Mouse (Mus musculus) ES-Bruce4 (cell line): ENCODE measurements around the gene Malsu1. TPM values are rescaled to one million over a fixed set of nuclear protein-coding genes. Genes with fewer than 3 reads are reported as not detected.

Experiments used
- H3K27ac ChIP-seq: 2 replicates; pipeline ENCODE4 v1.5.1; 2012; ENCODE audit warnings: low read length, inconsistent platforms; ENCODE audit not compliant: insufficient read depth
- H3K27me3 ChIP-seq: 2 replicates; pipeline ENCODE4 v1.6.1; 2012; ENCODE audit warnings: mild to moderate bottlenecking, low read length, inconsistent platforms; ENCODE audit not compliant: control insufficient read depth, poor library complexity, insufficient read depth, severe bottlenecking
- H3K36me3 ChIP-seq: 2 replicates; pipeline ENCODE4 v1.6.1; 2012; ENCODE audit warnings: inconsistent platforms, mild to moderate bottlenecking, low read length, moderate library complexity; ENCODE audit not compliant: control insufficient read depth, poor library complexity, insufficient read depth, severe bottlenecking
- H3K4me1 ChIP-seq: one replicate; pipeline ENCODE4 v1.8.1; 2011; ENCODE audit warnings: low read length; ENCODE audit not compliant: control insufficient read depth, insufficient read depth
- H3K4me3 ChIP-seq: 2 replicates; pipeline ENCODE4 v1.5.1; 2011; ENCODE audit warnings: low read depth, mild to moderate bottlenecking, low read length
- H3K9ac ChIP-seq: 2 replicates; pipeline ENCODE4 v1.6.1; 2012; ENCODE audit warnings: low read depth, mild to moderate bottlenecking, inconsistent platforms; ENCODE audit not compliant: poor library complexity, severe bottlenecking
- H3K9me3 ChIP-seq: replicated peaks from 2 replicates; pipeline ENCODE4 v1.6.1; 2012; ENCODE audit warnings: mild to moderate bottlenecking, low read length, inconsistent platforms; ENCODE audit not compliant: control insufficient read depth, poor library complexity, insufficient read depth, severe bottlenecking
- CTCF ChIP-seq: IDR thresholded peaks from one replicate; pipeline ENCODE4 v1.8.1; 2011; ENCODE audit warnings: low read depth, low read length
- EP300 ChIP-seq: IDR thresholded peaks from 2 replicates; pipeline ENCODE4 v1.6.1; 2011; ENCODE audit warnings: low read depth, low read length; ENCODE audit not compliant: insufficient read depth
- POLR2A ChIP-seq: IDR thresholded peaks from one replicate; pipeline ENCODE4 v1.8.1; 2011; ENCODE audit warnings: low read length; ENCODE audit not compliant: insufficient read depth
- polyA plus RNA-seq: library from polyadenylated mRNA; stranded (reverse); fragments of >200 nt; gene quantifications from 2 replicates; pipeline ENCODE4 v1.2.4, GENCODE M21; 2011; ENCODE audit warnings: low read depth; ENCODE audit not compliant: missing spikeins, insufficient read depth, insufficient read length

Gene Malsu1
- polyA plus RNA-seq, 1 experiment = 37.2 TPM

DNA sequence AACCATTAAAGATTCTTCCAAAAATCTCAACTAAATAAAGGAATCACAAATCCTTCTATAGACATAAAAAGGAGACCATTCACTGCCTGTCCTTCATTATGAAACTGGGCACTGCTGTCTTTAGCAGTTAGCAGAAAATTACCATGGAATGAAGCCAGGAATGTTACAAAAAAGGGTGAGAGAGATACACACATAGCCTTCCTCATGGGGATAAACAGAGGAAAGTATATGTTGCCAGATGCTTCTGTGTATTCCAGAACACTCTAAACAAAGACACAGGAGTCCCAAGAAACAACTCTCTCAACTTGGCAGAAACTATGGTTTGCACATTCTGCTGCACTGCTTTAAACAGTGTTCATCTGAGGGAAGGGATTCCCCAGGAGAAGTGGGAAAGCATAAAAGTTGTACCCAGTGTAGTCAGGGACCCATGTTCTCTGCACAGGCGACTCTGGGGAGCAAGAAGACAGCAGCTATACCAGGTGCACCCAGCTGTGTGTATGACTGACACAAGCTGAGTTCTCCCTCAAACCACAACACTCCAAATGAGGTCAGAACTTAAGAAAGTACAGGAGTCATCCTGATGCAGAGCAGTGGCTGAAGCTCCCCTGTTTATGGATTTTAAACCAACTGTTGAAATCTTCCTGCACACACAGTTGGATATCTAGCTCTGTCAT, 46.0 kb downstream of the Malsu1 start:
- Histone ChIP-seq H3K4me1 (no peaks in the 10 kb centered on the region), H3K9ac (no peak overlapping the region), H3K9me3 (no peaks in the 10 kb centered on the region), H3K27ac (no peak overlapping the region), H3K36me3 (peaks cover 5% of the 10 kb centered on the region; the same call in 1 of the 2 replicates), H3K27me3 (no peaks in the 10 kb centered on the region), H3K4me3 (no peak overlapping the region)
- TF ChIP-seq EP300 = no peak
- TF ChIP-seq CTCF = no peak
- no peak for TF ChIP-seq POLR2A

DNA sequence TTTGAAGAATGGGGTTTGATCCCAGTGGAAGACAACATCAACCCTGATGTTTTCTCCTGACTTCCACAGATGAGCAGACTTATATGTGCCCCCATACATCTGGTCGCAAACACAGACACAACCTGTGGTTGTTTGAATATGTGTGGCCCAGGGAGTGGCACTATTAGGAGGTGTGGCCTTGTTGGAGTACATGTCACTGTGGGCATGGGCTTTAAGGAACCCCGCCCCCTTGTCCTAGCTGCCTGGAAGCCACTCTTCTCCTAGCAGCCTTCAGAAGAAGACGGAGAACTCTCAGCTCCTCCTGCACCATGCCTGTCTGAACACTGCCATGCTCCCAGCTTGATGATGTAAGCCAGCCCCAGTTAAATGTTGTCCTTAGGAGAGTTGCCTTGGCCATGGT, 46.8 kb downstream of the Malsu1 start:
- Histone ChIP-seq H3K4me3 (no peak overlapping the region), H3K27me3 (no peaks in the 10 kb centered on the region), H3K9me3 (no peaks in the 10 kb centered on the region), H3K9ac (no peak overlapping the region), H3K27ac (no peak overlapping the region), H3K36me3 (peaks cover 5% of the 10 kb centered on the region; the same call in 1 of the 2 replicates), H3K4me1 (no peaks in the 10 kb centered on the region)
- TF ChIP-seq CTCF (no peak), EP300 (no peak), POLR2A (no peak)

DNA sequence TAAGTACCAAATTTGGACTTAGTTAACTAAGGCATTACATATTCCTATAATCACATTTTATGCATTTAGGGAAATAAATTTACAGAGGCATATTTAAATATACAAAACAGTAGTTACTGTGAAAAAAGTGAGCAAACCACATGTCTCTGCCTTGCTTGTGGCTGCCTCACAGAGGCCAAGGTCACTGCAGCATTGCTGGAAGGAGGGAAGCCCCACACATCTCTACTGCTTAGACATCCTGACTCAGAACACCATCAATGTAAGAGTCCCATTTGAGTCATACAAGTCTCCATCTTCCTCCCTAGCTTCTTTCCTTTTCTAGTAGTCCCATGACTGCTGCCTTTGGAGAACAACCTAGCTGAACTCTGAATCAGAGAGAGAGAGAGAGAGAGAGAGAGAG, 56.7 kb downstream of the Malsu1 start:
- Histone ChIP-seq H3K36me3 (no peaks in the 10 kb centered on the region), H3K27me3 (no peaks in the 10 kb centered on the region), H3K4me1 (peaks cover 2% of the 10 kb centered on the region), H3K9me3 (no peaks in the 10 kb centered on the region), H3K27ac (no peak overlapping the region), H3K4me3 (no peak overlapping the region), H3K9ac (no peak overlapping the region)
- no peak for TF ChIP-seq EP300
- no peak for TF ChIP-seq CTCF
- no peak for TF ChIP-seq POLR2A

DNA sequence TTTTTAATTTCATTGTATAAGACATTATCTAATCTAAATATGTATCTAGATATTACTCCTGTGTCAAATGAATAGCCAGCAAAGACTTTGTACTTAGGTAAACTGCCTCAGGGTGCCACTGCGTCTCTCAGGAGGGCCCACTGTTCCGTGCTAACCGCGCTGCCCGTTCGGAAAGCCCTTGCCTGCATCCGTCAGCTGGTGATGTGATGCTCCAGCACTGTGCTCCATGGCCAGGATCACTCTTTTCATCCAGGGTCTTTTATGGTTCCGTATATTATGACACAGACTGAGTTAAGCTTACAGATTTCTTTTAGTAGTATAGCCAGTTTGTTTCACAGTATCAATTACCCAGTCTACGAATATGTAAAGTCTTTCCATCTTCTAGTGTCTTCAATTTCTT, 58.3 kb downstream of the Malsu1 start:
- Histone ChIP-seq H3K4me3 (no peak overlapping the region), H3K27ac (no peak overlapping the region), H3K9me3 (no peaks in the 10 kb centered on the region), H3K36me3 (no peaks in the 10 kb centered on the region), H3K27me3 (no peaks in the 10 kb centered on the region), H3K9ac (no peak overlapping the region), H3K4me1 (peaks cover 2% of the 10 kb centered on the region)
- TF ChIP-seq CTCF = no peak

DNA sequence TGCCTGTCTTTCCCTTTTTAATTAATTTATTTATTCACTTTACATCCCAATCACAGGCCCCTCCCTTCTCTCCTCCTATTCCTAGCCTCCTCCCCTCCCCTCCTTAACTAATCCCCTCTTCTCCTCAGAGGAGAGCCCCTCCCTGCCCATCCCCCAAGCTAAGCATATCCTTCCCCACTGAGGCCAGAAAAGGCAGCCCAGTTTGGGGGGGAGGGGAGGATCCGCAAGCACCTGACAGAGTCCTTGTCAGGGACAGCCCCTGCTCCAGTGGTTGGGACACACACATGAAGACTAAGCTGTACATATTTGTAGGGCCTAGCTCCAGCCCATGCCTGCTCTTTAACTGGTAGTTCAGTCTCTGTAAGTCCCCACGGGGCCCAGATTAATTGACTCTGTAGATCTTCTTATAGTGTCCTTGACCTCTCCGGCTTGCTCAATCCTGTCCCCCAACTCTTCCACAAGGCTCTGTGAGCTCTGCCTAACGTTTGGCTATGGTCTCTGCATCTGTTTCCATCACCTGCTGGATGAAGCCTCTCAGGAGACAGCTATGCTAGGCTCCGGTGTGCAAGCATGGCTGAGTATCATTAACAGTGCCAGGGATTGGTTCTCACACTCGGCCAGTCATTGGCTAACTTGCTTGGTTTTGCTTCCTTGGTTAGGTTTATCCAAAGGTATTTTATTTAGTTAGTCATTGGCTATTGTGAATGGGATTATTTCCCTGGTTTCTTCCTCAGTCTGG, 58.9 kb downstream of the Malsu1 start:
- H3K36me3 ChIP-seq = no peaks in the 10 kb centered on the region
- TF ChIP-seq CTCF (no peak), EP300 (peak; percentile 82; the same call in 1 of the 2 replicates)

More for the DNA sequence above, 58.9 kb downstream of the Malsu1 start:
- peaks cover 2% of the 10 kb centered on the region for H3K4me1 ChIP-seq
- no peaks in the 10 kb centered on the region for H3K9me3 ChIP-seq
- H3K27me3 ChIP-seq = no peaks in the 10 kb centered on the region
- 0 out of 2 replicates have a peak overlapping the region, but pooled peaks have one; percentile 10 for H3K4me3 ChIP-seq
- no peak overlapping the region for H3K27ac ChIP-seq
- no peak overlapping the region for H3K9ac ChIP-seq

Other genes starting within 250 kb of the Malsu1 start
- gene Tmem176a, start 232.9 kb upstream of the Malsu1 start, polyA plus RNA-seq = 13.5 and 15.5 TPM in 2 replicates
- 7.1 and 7.2 TPM in 2 replicates for gene Tmem176b, start 232.3 kb upstream of the Malsu1 start, polyA plus RNA-seq
- 0.24 and 0.30 TPM in 2 replicates for gene Aoc1, start 200.9 kb upstream of the Malsu1 start, polyA plus RNA-seq
- gene 1600015I10Rik, start 143.9 kb upstream of the Malsu1 start, polyA plus RNA-seq = not detected in 2 replicates
- gene Doxl2, start 98.8 kb upstream of the Malsu1 start, polyA plus RNA-seq = not detected in 2 replicates
- not detected in 2 replicates for gene Svs1, start 86.9 kb upstream of the Malsu1 start, polyA plus RNA-seq
- gene Gpnmb, start 37.2 kb upstream of the Malsu1 start, polyA plus RNA-seq = 2.5 and 2.7 TPM in 2 replicates
- 78.2 and 85.8 TPM in 2 replicates for gene Igf2bp3, start 141.2 kb downstream of the Malsu1 start, polyA plus RNA-seq
- gene Tra2a, start 190.2 kb downstream of the Malsu1 start, polyA plus RNA-seq = 312 and 328 TPM in 2 replicates
- gene Ccdc126, start 245.5 kb downstream of the Malsu1 start, polyA plus RNA-seq = 4.0 and 4.2 TPM in 2 replicates